Mouse (Mus musculus) liver, embryonic 12.5 days (tissue): Measurements from ENCODE around the gene Apon. TPM values are rescaled to one million over a fixed set of nuclear protein-coding genes. Genes with fewer than 3 reads are reported as not detected.

Experiments
- ATAC-seq: fragments of 200-750 bp; cut with Nextera tagmentation; 2 replicates; pipeline ENCODE4 v1.8.0; 2017; ENCODE audit warnings: moderate number of reproducible peaks, mild to moderate bottlenecking, moderate library complexity
- H3K27ac ChIP-seq: fragments of 300-500 bp; sonication (generic); 2 replicates; pipeline ENCODE4 v1.5.1; 2016; ENCODE audit warnings: mild to moderate bottlenecking
- H3K27me3 ChIP-seq: fragments of 300-500 bp; sonication (generic); replicated peaks from 2 replicates; pipeline ENCODE4 v1.6.1; 2016; ENCODE audit warnings: mild to moderate bottlenecking, moderate library complexity
- H3K36me3 ChIP-seq: fragments of 300-500 bp; sonication (generic); 2 replicates; pipeline ENCODE4 v1.6.1; 2016; ENCODE audit warnings: mild to moderate bottlenecking, moderate library complexity
- H3K4me1 ChIP-seq: fragments of 300-500 bp; sonication (generic); 2 replicates; pipeline ENCODE4 v1.6.1; 2016
- H3K4me2 ChIP-seq: fragments of 300-500 bp; sonication (generic); 2 replicates; pipeline ENCODE4 v1.6.1; 2016; ENCODE audit warnings: mild to moderate bottlenecking, moderate library complexity
- H3K4me3 ChIP-seq: fragments of 300-500 bp; sonication (generic); 2 replicates; pipeline ENCODE4 v1.5.1; 2016; ENCODE audit warnings: mild to moderate bottlenecking, moderate library complexity
- H3K9ac ChIP-seq: fragments of 300-500 bp; sonication (generic); 2 replicates; pipeline ENCODE4 v1.6.1; 2016; ENCODE audit warnings: mild to moderate bottlenecking, moderate library complexity
- H3K9me3 ChIP-seq: fragments of 300-500 bp; sonication (generic); replicated peaks from 2 replicates; pipeline ENCODE4 v1.6.1; 2016; ENCODE audit warnings: mild to moderate bottlenecking, moderate library complexity
- WGBS: fragments of 180-500 bp; shearing (Covaris S2); methylation state at CpG from one replicate; pipeline ENCODE4 v1.1.7; 2016; ENCODE audit not compliant: insufficient replicate concordance; 5-methylcytosine and 5-hydroxymethylcytosine counted together
- polyA plus RNA-seq: library from polyadenylated mRNA; unstranded; fragments of >200 nt; fragmentation: Nextera tagmentation; extraction: Ambion mirVana; gene quantifications from 2 replicates; pipeline ENCODE4 v1.2.1, GENCODE M21; 2016

The Apon gene
- polyA plus RNA-seq, 1 experiment from 2014 or later: 0.51 TPM

- WGBS: 2% methylated on average over 37 of the region's 37 CpGs
- H3K4me3 ChIP-seq: peak within 1 kb of the TSS; percentile 69
- H3K4me1 ChIP-seq: peaks cover 24% of the 10 kb centered on the region
- H3K9me3 ChIP-seq: no peaks in the 10 kb centered on the region
- H3K27ac ChIP-seq: peak within 1 kb of the TSS; percentile 86
- H3K36me3 ChIP-seq: peaks cover 12% of the 10 kb centered on the region
- H3K9ac ChIP-seq: peak within 1 kb of the TSS; percentile 85
- peak; percentile 98 for ATAC-seq
- no peaks in the 10 kb centered on the region for H3K27me3 ChIP-seq
- peak within 1 kb of the TSS; percentile 89 for H3K4me2 ChIP-seq
These were observed 49.5 kb downstream of the Apon start, which contains the start of gene Pan2 for GRCm38 (mm10) chr10:128303126-128304021. TSS of gene Pan2 (plus strand) at chr10:128303335.

Other genes starting within 250 kb of the Apon start
- 0.17 TPM in 1 of 2 replicates, not detected in the other for gene Hsd17b6, start 246.5 kb upstream of the Apon start, polyA plus RNA-seq
- 88.9 and 93.3 TPM in 2 replicates for gene Prim1, start 238.9 kb upstream of the Apon start, polyA plus RNA-seq
- gene Naca, start 218.5 kb upstream of the Apon start, polyA plus RNA-seq: 666 and 682 TPM in 2 replicates
- 406 and 407 TPM in 2 replicates for gene Ptges3, start 195.1 kb upstream of the Apon start, polyA plus RNA-seq
- gene Atp5b, start 170.8 kb upstream of the Apon start, polyA plus RNA-seq: 2,130 and 2,180 TPM in 2 replicates
- 8.0 and 8.6 TPM in 2 replicates for gene Baz2a, start 162.5 kb upstream of the Apon start, polyA plus RNA-seq
- gene Rbms2, start 73.8 kb upstream of the Apon start, polyA plus RNA-seq: 8.7 and 10.1 TPM in 2 replicates
- gene Gls2, start 59.6 kb upstream of the Apon start, polyA plus RNA-seq: 1.8 and 2.8 TPM in 2 replicates
- gene Spryd4, start 42.3 kb upstream of the Apon start, polyA plus RNA-seq: 24.1 and 25.1 TPM in 2 replicates
- gene Mip, start 28.3 kb upstream of the Apon start, polyA plus RNA-seq: not detected in 2 replicates
- 45.2 and 46.5 TPM in 2 replicates for gene Timeless, start 22.0 kb upstream of the Apon start, polyA plus RNA-seq
- 27.2 and 28.2 TPM in 2 replicates for gene Apof, start 14.6 kb downstream of the Apon start, polyA plus RNA-seq
- 8.4 and 8.8 TPM in 2 replicates for gene Stat2, start 16.5 kb downstream of the Apon start, polyA plus RNA-seq
- not detected in 2 replicates for gene Il23a, start 44.7 kb downstream of the Apon start, polyA plus RNA-seq
- gene Pan2, start 49.2 kb downstream of the Apon start, polyA plus RNA-seq: 17.9 and 18.3 TPM in 2 replicates
- 107 and 114 TPM in 2 replicates for gene Cnpy2, start 68.4 kb downstream of the Apon start, polyA plus RNA-seq
- gene Cs, start 83.6 kb downstream of the Apon start, polyA plus RNA-seq: 183 and 187 TPM in 2 replicates
- gene Coq10a, start 114.9 kb downstream of the Apon start, polyA plus RNA-seq: 8.7 and 8.9 TPM in 2 replicates
- gene Ankrd52, start 123.0 kb downstream of the Apon start, polyA plus RNA-seq: 9.3 TPM in 2 replicates
- gene Slc39a5, start 147.1 kb downstream of the Apon start, polyA plus RNA-seq: 22.7 and 23.0 TPM in 2 replicates
- 64.1 and 66.1 TPM in 2 replicates for gene Nabp2, start 157.4 kb downstream of the Apon start, polyA plus RNA-seq
- gene Rnf41, start 157.6 kb downstream of the Apon start, polyA plus RNA-seq: 14.2 and 14.8 TPM in 2 replicates
- 34.9 and 40.3 TPM in 2 replicates for gene Smarcc2, start 205.2 kb downstream of the Apon start, polyA plus RNA-seq
- 533 and 540 TPM in 2 replicates for gene Myl6, start 240.0 kb downstream of the Apon start, polyA plus RNA-seq
- gene Myl6b, start 244.6 kb downstream of the Apon start, polyA plus RNA-seq: 1.3 and 1.6 TPM in 2 replicates